Mouse (Mus musculus) cerebellum, postnatal 14 days (tissue): ENCODE data around the gene Mlph.

ENCODE experiments used
- DNase-seq, 2 experiments: peaks; one replicate each; pipeline ENCODE4 v3.0.0; 2021; ENCODE audit warnings: mixed read lengths in 2 of 2

Gene Mlph

GRCm38 (mm10) chr1:90969881-90970390 lies 55.1 kb downstream of the Mlph start:
- no peak for DNase-seq

- DNase-seq: peak; percentile 98 to 99
These were observed 58.2 kb downstream of the Mlph start for GRCm38 (mm10) chr1:90972911-90973573.

- no peak for DNase-seq
These were observed 58.7 kb downstream of the Mlph start for GRCm38 (mm10) chr1:90973574-90973911.

GRCm38 (mm10) chr1:90974906-90975649 lies 60.2 kb downstream of the Mlph start:
- no peak for DNase-seq

GRCm38 (mm10) chr1:90975960-90976359 lies 61.1 kb downstream of the Mlph start:
- DNase-seq: no peak

GRCm38 (mm10) chr1:90980638-90981330 lies 65.9 kb downstream of the Mlph start:
- no peak for DNase-seq

GRCm38 (mm10) chr1:90981346-90981745 lies 66.5 kb downstream of the Mlph start:
- DNase-seq: no peak

- DNase-seq: no peak
These were observed 81.0 kb downstream of the Mlph start for GRCm38 (mm10) chr1:90995916-90996315.

GRCm38 (mm10) chr1:90997136-90997535 lies 82.3 kb downstream of the Mlph start:
- DNase-seq: no peak

GRCm38 (mm10) chr1:90997641-90998040 lies 82.8 kb downstream of the Mlph start:
- DNase-seq: no peak

- DNase-seq: peak; percentile 56 to 75
These were observed 83.5 kb downstream of the Mlph start, which contains the start of gene Lrrfip1 for GRCm38 (mm10) chr1:90998268-90998890. Gene Lrrfip1 (plus strand): TSS chr1:90998737.

GRCm38 (mm10) chr1:90998891-90999611 lies 84.2 kb downstream of the Mlph start:
- peak; percentile 22 to 33 for DNase-seq

- DNase-seq: no peak
These were observed 85.2 kb downstream of the Mlph start for GRCm38 (mm10) chr1:90999911-91000601.
